Comparison of ENCODE assay signal across 13 mouse cellular contexts in genomic region chrX:48428241-48428640, GRCm38 (mm10). TPM values are rescaled to one million over a fixed set of nuclear protein-coding genes. Genes with fewer than 3 reads are reported as not detected.
A peak's percentile ranks its signal among the peaks of the same experiment; 100 is the strongest.
DNase-seq lines count a peak whose midpoint lies in the region; ATAC-seq and TF ChIP-seq lines count a peak whose summit lies in the region.
"Had no signal": no experiment of that assay in that cellular context is flagged by ENCODE, and none has a peak within 500 bp of the region (broad histone marks: within the 10 kb centered on the region; RNA-seq: fewer than 3 reads in every experiment).

No protein-coding gene starts in this region.

- no peak for ATAC-seq in liver, embryonic 13.5 days (ENCODE audit: low read depth)
- ATAC-seq in hindbrain, embryonic 11.5 days (ENCODE audit: low FRiP score): no peak
- ATAC-seq: midbrain, embryonic 16.5 days had no signal

- no peaks in the 10 kb centered on the region for H3K27me3 ChIP-seq in thymus, adult 2 months (ENCODE audit: control insufficient read depth, insufficient read depth, low read length)
- H3K27me3 ChIP-seq in liver, embryonic 13.5 days: no peaks in the 10 kb centered on the region
- H3K27me3 ChIP-seq in hindbrain, embryonic 11.5 days (ENCODE audit: control insufficient read depth, insufficient read depth, low read length): no peaks in the 10 kb centered on the region
- H3K27me3 ChIP-seq: limb, embryonic 12.5 days had no signal

- TF ChIP-seq CTCF in gastrocnemius, adult 2 months (IDR thresholded peaks at IDR 0.05): no peak
- TF ChIP-seq CTCF in thymus, adult 2 months (IDR thresholded peaks at IDR 0.05; ENCODE audit: borderline replicate concordance, control insufficient read depth, extremely low read depth, insufficient read depth, low read length, poor library complexity): no peak

- no peak overlapping the region for H3K9ac ChIP-seq in liver, embryonic 13.5 days
- no peak overlapping the region for H3K9ac ChIP-seq in hindbrain, embryonic 11.5 days (ENCODE audit: low read depth, low read length)
- H3K9ac ChIP-seq: limb, embryonic 12.5 days had no signal

- H3K9me3 ChIP-seq in liver, embryonic 13.5 days (replicated peaks): no peaks in the 10 kb centered on the region
- no peaks in the 10 kb centered on the region for H3K9me3 ChIP-seq in hindbrain, embryonic 11.5 days (ENCODE audit: control insufficient read depth, low read length)
- H3K9me3 ChIP-seq: forebrain, embryonic 10.5 days; limb, embryonic 12.5 days had no signal

- H3K27ac ChIP-seq in gastrocnemius, adult 2 months: peak overlapping the region; percentile 64
- H3K27ac ChIP-seq in thymus, adult 2 months (ENCODE audit: control insufficient read depth, insufficient read depth, low read length): peak overlapping the region; percentile 85
- H3K27ac ChIP-seq in liver, embryonic 13.5 days: peak overlapping the region; percentile 43; the same call in 1 of the 2 replicates
- no peak overlapping the region for H3K27ac ChIP-seq in hindbrain, embryonic 11.5 days (ENCODE audit: low read depth, low read length)
- H3K27ac ChIP-seq: forebrain, embryonic 10.5 days; limb, embryonic 12.5 days had no signal

- no peak for DNase-seq in gastrocnemius, adult 2 months
- DNase-seq in gastrocnemius, adult 18-20 months (ENCODE audit: low spot score): no peak
- DNase-seq in thymus, adult 2 months: no peak
- no peak for DNase-seq in thymus, postnatal 14 days
- no peak for DNase-seq in liver, embryonic 13.5 days
- DNase-seq in layer of hippocampus, adult 18-20 months (ENCODE audit: low spot score in 2 of 2): no peak
- no peak for DNase-seq in hindbrain, embryonic 11.5 days (ENCODE audit: low spot score)
- DNase-seq in spleen, postnatal 4 days (ENCODE audit: low spot score in 2 of 2): no peak
- DNase-seq: gastrocnemius, postnatal 36 days; layer of hippocampus, adult 9-11 months had no signal

- H3K36me3 ChIP-seq in thymus, adult 2 months (ENCODE audit: control insufficient read depth, insufficient read depth, low read length): no peaks in the 10 kb centered on the region
- H3K36me3 ChIP-seq in liver, embryonic 13.5 days: no peaks in the 10 kb centered on the region
- H3K36me3 ChIP-seq in hindbrain, embryonic 11.5 days (ENCODE audit: control insufficient read depth, insufficient read depth, low read length): no peaks in the 10 kb centered on the region
- H3K36me3 ChIP-seq: forebrain, embryonic 10.5 days; limb, embryonic 12.5 days had no signal

- H3K4me2 ChIP-seq in liver, embryonic 13.5 days: no peak overlapping the region
- no peak overlapping the region for H3K4me2 ChIP-seq in hindbrain, embryonic 11.5 days (replicated peaks; ENCODE audit: low read depth, low read length)
- H3K4me2 ChIP-seq: limb, embryonic 12.5 days had no signal

- 36% methylated on average over 6 of the region's 6 CpGs for WGBS in thymus, adult 2 months
- 30% methylated on average over 6 of the region's 6 CpGs for WGBS in liver, embryonic 13.5 days (ENCODE audit: insufficient replicate concordance)
- 85% methylated on average over 6 of the region's 6 CpGs for WGBS in hindbrain, embryonic 11.5 days

- no peak overlapping the region for H3K4me3 ChIP-seq in gastrocnemius, adult 2 months
- no peak overlapping the region for H3K4me3 ChIP-seq in thymus, adult 2 months (ENCODE audit: control insufficient read depth, insufficient read depth, low read length)
- no peak overlapping the region for H3K4me3 ChIP-seq in liver, embryonic 13.5 days (replicated peaks)
- no peak overlapping the region for H3K4me3 ChIP-seq in hindbrain, embryonic 11.5 days (ENCODE audit: low read depth, low read length)
- H3K4me3 ChIP-seq: forebrain, embryonic 10.5 days; limb, embryonic 12.5 days had no signal

- peaks cover 74% of the 10 kb centered on the region for H3K4me1 ChIP-seq in thymus, adult 2 months (replicated peaks; ENCODE audit: control insufficient read depth, insufficient read depth, low read length)
- peaks cover 40% of the 10 kb centered on the region for H3K4me1 ChIP-seq in liver, embryonic 13.5 days (replicated peaks)
- H3K4me1 ChIP-seq in hindbrain, embryonic 11.5 days (replicated peaks; ENCODE audit: control insufficient read depth, insufficient read depth, low read length): no peaks in the 10 kb centered on the region

- intact Hi-C loops in gastrocnemius, adult 2 months (cut with DNase I): no loop called here

- no peak for TF ChIP-seq POLR2A in thymus, adult 2 months (IDR thresholded peaks at IDR 0.05; ENCODE audit: control insufficient read depth, extremely low read depth, insufficient read depth, low read length, poor library complexity)

RNA-seq across cellular contexts. Expression of gene Elf4, which starts 34.7 kb away (rescaled TPM):
- 1 to 10 TPM; 1.6 to 2.1 TPM for total RNA-seq in gastrocnemius, adult 2 months (2021)
- 1 to 10 TPM; 1.6 to 2.3 TPM for total RNA-seq in gastrocnemius, adult 18-20 months (2021)
- polyA plus RNA-seq in thymus, adult 2 months (2012; rRNA removed): 90.5 and 92.3 TPM in 2 replicates
- 1.8 and 2.2 TPM in 2 replicates for polyA plus RNA-seq in liver, embryonic 13.5 days (2015; fragmentation: Nextera tagmentation; extraction: Ambion mirVana)
- under 1 TPM; 0.89 to 0.99 TPM for total RNA-seq in layer of hippocampus, adult 18-20 months (2021)
- 1.9 and 2.3 TPM in 2 replicates for polyA plus RNA-seq in hindbrain, embryonic 11.5 days (2014; fragmentation: Nextera tagmentation; extraction: Ambion mirVana)
